Mouse (Mus musculus): Measurements from ENCODE around the gene Psen2.

Psen2 gene

GRCm38 (mm10) chr1:180248593-180249146 lies 14.6 kb downstream of the Psen2 start:
- no peak for DNase-seq (ENCODE audit: low spot score)

- no peak for DNase-seq (ENCODE audit: low spot score)
These were observed 15.3 kb downstream of the Psen2 start for GRCm38 (mm10) chr1:180247901-180248300.

- no peak for DNase-seq (ENCODE audit: low spot score)
These were observed 17.3 kb downstream of the Psen2 start for GRCm38 (mm10) chr1:180245741-180246507.

GRCm38 (mm10) chr1:180231729-180232128 lies 31.5 kb downstream of the Psen2 start:
- DNase-seq (ENCODE audit: low spot score), result no peak

GRCm38 (mm10) chr1:180230580-180230979 lies 32.7 kb downstream of the Psen2 start:
- DNase-seq (ENCODE audit: low spot score), result no peak

- DNase-seq (ENCODE audit: low spot score), result no peak
These were observed 33.3 kb downstream of the Psen2 start for GRCm38 (mm10) chr1:180229906-180230305.

GRCm38 (mm10) chr1:180228854-180229253 lies 34.4 kb downstream of the Psen2 start:
- no peak for DNase-seq (ENCODE audit: low spot score)

- DNase-seq (ENCODE audit: low spot score), result no peak
These were observed 36.5 kb downstream of the Psen2 start for GRCm38 (mm10) chr1:180226766-180227165.

- no peak for DNase-seq (ENCODE audit: low spot score)
These were observed 37.0 kb downstream of the Psen2 start for GRCm38 (mm10) chr1:180226221-180226713.

- DNase-seq (ENCODE audit: low spot score), result no peak
These were observed 37.6 kb downstream of the Psen2 start for GRCm38 (mm10) chr1:180225500-180226220.

GRCm38 (mm10) chr1:180222007-180222406 lies 41.2 kb downstream of the Psen2 start:
- DNase-seq (ENCODE audit: low spot score), result no peak

GRCm38 (mm10) chr1:180220791-180221542 lies 42.3 kb downstream of the Psen2 start:
- no peak for DNase-seq (ENCODE audit: low spot score)

- no peak for DNase-seq (ENCODE audit: low spot score)
These were observed 46.5 kb downstream of the Psen2 start for GRCm38 (mm10) chr1:180216541-180217276.

- no peak for DNase-seq (ENCODE audit: low spot score)
These were observed 48.2 kb downstream of the Psen2 start for GRCm38 (mm10) chr1:180215044-180215443.

- DNase-seq (ENCODE audit: low spot score), result no peak
These were observed 50.3 kb downstream of the Psen2 start for GRCm38 (mm10) chr1:180212911-180213310.

GRCm38 (mm10) chr1:180210781-180211271 lies 52.4 kb downstream of the Psen2 start:
- DNase-seq (ENCODE audit: low spot score), result no peak

GRCm38 (mm10) chr1:180210031-180210432 lies 53.2 kb downstream of the Psen2 start:
- DNase-seq (ENCODE audit: low spot score), result no peak

GRCm38 (mm10) chr1:180208370-180208769 lies 54.9 kb downstream of the Psen2 start:
- no peak for DNase-seq (ENCODE audit: low spot score)

- no peak for DNase-seq (ENCODE audit: low spot score)
These were observed 62.5 kb downstream of the Psen2 start for GRCm38 (mm10) chr1:180200722-180201121.

- DNase-seq (ENCODE audit: low spot score), result no peak
These were observed 63.6 kb downstream of the Psen2 start for GRCm38 (mm10) chr1:180199715-180200050.

- no peak for DNase-seq (ENCODE audit: low spot score)
These were observed 64.1 kb downstream of the Psen2 start, which contains the start of gene Coq8a for GRCm38 (mm10) chr1:180198959-180199714. Gene Coq8a (minus strand): TSS chr1:180199602.
